Mouse (Mus musculus) hindbrain, embryonic 13.5 days (tissue): ENCODE results near the gene Erv3. TPM values are rescaled to one million over a fixed set of nuclear protein-coding genes. Genes with fewer than 3 reads are reported as not detected.

Experiments used
- ATAC-seq: fragments of 200-750 bp; cut with Nextera tagmentation; 2 replicates; pipeline ENCODE4 v1.8.0; 2017; ENCODE audit warnings: moderate TSS enrichment; ENCODE audit not compliant: low FRiP score
- H3K27ac ChIP-seq: fragments of 300-500 bp; sonication (generic); 2 replicates; pipeline ENCODE4 v1.5.1; 2015; ENCODE audit warnings: inconsistent platforms, mild to moderate bottlenecking, moderate library complexity
- H3K27me3 ChIP-seq: fragments of 300-500 bp; sonication (generic); 2 replicates; pipeline ENCODE4 v1.6.1; 2015; ENCODE audit warnings: mild to moderate bottlenecking, inconsistent platforms
- H3K36me3 ChIP-seq: fragments of 300-500 bp; sonication (generic); 2 replicates; pipeline ENCODE4 v1.6.1; 2015; ENCODE audit warnings: mild to moderate bottlenecking, inconsistent platforms
- H3K4me1 ChIP-seq: fragments of 300-500 bp; sonication (generic); replicated peaks from 2 replicates; pipeline ENCODE4 v1.6.1; 2015; ENCODE audit warnings: inconsistent platforms
- H3K4me2 ChIP-seq: fragments of 300-500 bp; sonication (generic); 2 replicates; pipeline ENCODE4 v1.6.1; 2015; ENCODE audit warnings: inconsistent platforms, mild to moderate bottlenecking, moderate library complexity
- H3K4me3 ChIP-seq: fragments of 300-500 bp; sonication (generic); 2 replicates; pipeline ENCODE4 v1.5.1; 2015; ENCODE audit warnings: mild to moderate bottlenecking, inconsistent platforms
- H3K9ac ChIP-seq: fragments of 300-500 bp; sonication (generic); 2 replicates; pipeline ENCODE4 v1.6.1; 2015; ENCODE audit warnings: mild to moderate bottlenecking, inconsistent platforms
- H3K9me3 ChIP-seq: fragments of 300-500 bp; sonication (generic); 2 replicates; pipeline ENCODE4 v1.6.1; 2016; ENCODE audit warnings: inconsistent platforms
- WGBS: fragments of 180-500 bp; shearing (Covaris S2); methylation state at CpG from one replicate; pipeline ENCODE4 v1.1.7; 2015; 5-methylcytosine and 5-hydroxymethylcytosine counted together
- polyA plus RNA-seq: library from polyadenylated mRNA; unstranded; fragments of >200 nt; fragmentation: Nextera tagmentation; extraction: Ambion mirVana; gene quantifications from 2 replicates; pipeline ENCODE4 v1.2.1, GENCODE M21; 2015

The Erv3 gene
- polyA plus RNA-seq, 1 experiment from 2014 or later, result not detected

- Histone ChIP-seq H3K4me1 (peaks cover 13% of the 10 kb centered on the region), H3K27ac (no peak overlapping the region), H3K36me3 (no peaks in the 10 kb centered on the region), H3K27me3 (no peaks in the 10 kb centered on the region), H3K9ac (no peak overlapping the region), H3K4me2 (no peak overlapping the region), H3K9me3 (no peaks in the 10 kb centered on the region), H3K4me3 (no peak overlapping the region)
- ATAC-seq, result no peak
Measured at GRCm38 (mm10) chr2:131857838-131858237, 1.7 kb downstream of the Erv3 start.

- Histone ChIP-seq H3K4me3 (no peak overlapping the region), H3K4me2 (no peak overlapping the region), H3K9me3 (no peaks in the 10 kb centered on the region), H3K27me3 (no peaks in the 10 kb centered on the region), H3K4me1 (0 out of 2 replicates have a peak, but pooled peaks cover 5% of the 10 kb centered on the region), H3K27ac (no peak overlapping the region), H3K9ac (no peak overlapping the region), H3K36me3 (no peaks in the 10 kb centered on the region)
- WGBS, result 64% methylated on average over 4 of the region's 4 CpGs
- no peak for ATAC-seq
Measured at GRCm38 (mm10) chr2:131853719-131854118, 5.8 kb downstream of the Erv3 start.

GRCm38 (mm10) chr2:131851333-131852092 is 8.0 kb downstream of the Erv3 start:
- Histone ChIP-seq H3K36me3 (no peaks in the 10 kb centered on the region), H3K27me3 (no peaks in the 10 kb centered on the region), H3K4me3 (no peak overlapping the region), H3K27ac (no peak overlapping the region), H3K9me3 (no peaks in the 10 kb centered on the region), H3K9ac (no peak overlapping the region), H3K4me1 (peaks cover 23% of the 10 kb centered on the region), H3K4me2 (no peak overlapping the region)
- no peak for ATAC-seq
- 94% methylated on average over 12 of the region's 12 CpGs for WGBS

- Histone ChIP-seq H3K27ac (no peak overlapping the region), H3K9ac (no peak overlapping the region), H3K4me2 (no peak overlapping the region), H3K4me1 (peaks cover 37% of the 10 kb centered on the region), H3K27me3 (no peaks in the 10 kb centered on the region), H3K9me3 (no peaks in the 10 kb centered on the region), H3K4me3 (no peak overlapping the region), H3K36me3 (no peaks in the 10 kb centered on the region)
- ATAC-seq, result no peak
- 99% methylated on average over 4 of the region's 4 CpGs for WGBS
Measured at GRCm38 (mm10) chr2:131850047-131850446, 9.5 kb downstream of the Erv3 start.

GRCm38 (mm10) chr2:131847501-131848359 is 11.8 kb downstream of the Erv3 start:
- no peaks in the 10 kb centered on the region for H3K9me3 ChIP-seq
- peak overlapping the region; percentile 91 for H3K27ac ChIP-seq
- H3K36me3 ChIP-seq, result no peaks in the 10 kb centered on the region
- ATAC-seq, result peak; percentile 99
- peaks cover 35% of the 10 kb centered on the region for H3K4me1 ChIP-seq
- H3K4me3 ChIP-seq, result peak overlapping the region; percentile 10
- H3K27me3 ChIP-seq, result no peaks in the 10 kb centered on the region
- WGBS, result 2% methylated on average over 10 of the region's 10 CpGs
- peak overlapping the region; percentile 53 for H3K9ac ChIP-seq
- H3K4me2 ChIP-seq, result peak overlapping the region; percentile 45

- peak overlapping the region; percentile 91 for H3K27ac ChIP-seq
Measured at GRCm38 (mm10) chr2:131846811-131847210, 12.7 kb downstream of the Erv3 start.

GRCm38 (mm10) chr2:131846132-131846710 is 13.3 kb downstream of the Erv3 start:
- Histone ChIP-seq H3K9ac (no peak overlapping the region), H3K27me3 (no peaks in the 10 kb centered on the region), H3K4me3 (no peak overlapping the region), H3K27ac (peak overlapping the region; percentile 91; the same call in 1 of the 2 replicates), H3K9me3 (no peaks in the 10 kb centered on the region), H3K4me2 (peak overlapping the region; percentile 45), H3K4me1 (peaks cover 37% of the 10 kb centered on the region), H3K36me3 (no peaks in the 10 kb centered on the region)
- no peak for ATAC-seq
- 80% methylated on average over 11 of the region's 11 CpGs for WGBS

More at GRCm38 (mm10) chr2:131846811-131847210, 12.7 kb downstream of the Erv3 start:
- Histone ChIP-seq H3K4me3 (peak overlapping the region; percentile 10), H3K9me3 (no peaks in the 10 kb centered on the region), H3K9ac (peak overlapping the region; percentile 53; the same call in 1 of the 2 replicates), H3K4me1 (peaks cover 35% of the 10 kb centered on the region), H3K4me2 (peak overlapping the region; percentile 45), H3K36me3 (no peaks in the 10 kb centered on the region), H3K27me3 (no peaks in the 10 kb centered on the region)
- no peak for ATAC-seq
- 40% methylated on average over 2 of the region's 2 CpGs for WGBS

GRCm38 (mm10) chr2:131845671-131846070 is 13.9 kb downstream of the Erv3 start:
- WGBS, result 73% methylated on average over 8 of the region's 8 CpGs
- H3K4me3 ChIP-seq, result no peak overlapping the region
- H3K4me1 ChIP-seq, result peaks cover 42% of the 10 kb centered on the region
- peak overlapping the region; percentile 40; the same call in 1 of the 2 replicates for H3K27ac ChIP-seq
- H3K9ac ChIP-seq, result no peak overlapping the region
- no peaks in the 10 kb centered on the region for H3K36me3 ChIP-seq
- H3K4me2 ChIP-seq, result no peak overlapping the region
- H3K27me3 ChIP-seq, result no peaks in the 10 kb centered on the region
- no peak for ATAC-seq
- no peaks in the 10 kb centered on the region for H3K9me3 ChIP-seq

GRCm38 (mm10) chr2:131842568-131842967 is 17.0 kb downstream of the Erv3 start:
- Histone ChIP-seq H3K27ac (no peak overlapping the region), H3K9me3 (no peaks in the 10 kb centered on the region), H3K4me2 (no peak overlapping the region), H3K4me3 (no peak overlapping the region), H3K36me3 (no peaks in the 10 kb centered on the region), H3K9ac (no peak overlapping the region), H3K27me3 (no peaks in the 10 kb centered on the region), H3K4me1 (peaks cover 40% of the 10 kb centered on the region)
- ATAC-seq, result no peak
- 85% methylated on average over 5 of the region's 5 CpGs for WGBS

- no peak overlapping the region for H3K27ac ChIP-seq
- no peaks in the 10 kb centered on the region for H3K27me3 ChIP-seq
- H3K4me2 ChIP-seq, result no peak overlapping the region
- 0 out of 2 replicates have a peak overlapping the region, but pooled peaks have one; percentile 26 for H3K9ac ChIP-seq
- H3K9me3 ChIP-seq, result no peaks in the 10 kb centered on the region
- no peaks in the 10 kb centered on the region for H3K36me3 ChIP-seq
- peaks cover 27% of the 10 kb centered on the region for H3K4me1 ChIP-seq
- no peak overlapping the region for H3K4me3 ChIP-seq
- WGBS, result 71% methylated on average over 2 of the region's 2 CpGs
- ATAC-seq, result no peak
Measured at GRCm38 (mm10) chr2:131841321-131841693, 18.2 kb downstream of the Erv3 start.

- 0 out of 2 replicates have a peak overlapping the region, but pooled peaks have one; percentile 26 for H3K9ac ChIP-seq
- no peaks in the 10 kb centered on the region for H3K36me3 ChIP-seq
- H3K27ac ChIP-seq, result no peak overlapping the region
- no peak for ATAC-seq
- no peaks in the 10 kb centered on the region for H3K9me3 ChIP-seq
- H3K4me1 ChIP-seq, result peaks cover 22% of the 10 kb centered on the region
- no peak overlapping the region for H3K4me2 ChIP-seq
- no peaks in the 10 kb centered on the region for H3K27me3 ChIP-seq
- WGBS, result 53% methylated on average over 9 of the region's 9 CpGs
- no peak overlapping the region for H3K4me3 ChIP-seq
Measured at GRCm38 (mm10) chr2:131840611-131841320, 18.8 kb downstream of the Erv3 start.

- Histone ChIP-seq H3K9me3 (peaks cover 8% of the 10 kb centered on the region), H3K27ac (no peak overlapping the region), H3K36me3 (no peaks in the 10 kb centered on the region; the same call in 1 of the 2 replicates), H3K4me3 (no peak overlapping the region), H3K9ac (no peak overlapping the region), H3K27me3 (no peaks in the 10 kb centered on the region), H3K4me1 (no peaks in the 10 kb centered on the region), H3K4me2 (no peak overlapping the region)
- 100% methylated on average over 1 of the region's 1 CpGs for WGBS
- no peak for ATAC-seq
Measured at GRCm38 (mm10) chr2:131834296-131834695, 25.3 kb downstream of the Erv3 start.
